Comparison of ENCODE assay signal across 9 mouse cellular contexts in genomic region chr7:4527302-4527689, GRCm38 (mm10). TPM values are rescaled to one million over a fixed set of nuclear protein-coding genes. Genes with fewer than 3 reads are reported as not detected.
DNase-seq lines count a peak whose midpoint lies in the region; ATAC-seq and TF ChIP-seq lines count a peak whose summit lies in the region.
"Had no signal": no experiment of that assay in that cellular context is flagged by ENCODE, and none has a peak within 500 bp of the region (broad histone marks: within the 10 kb centered on the region; RNA-seq: fewer than 3 reads in every experiment).

No protein-coding gene starts in this region.

- H3K36me3 ChIP-seq in liver, adult 2 months (ENCODE audit: control insufficient read depth, insufficient read depth, low read length) = no peaks in the 10 kb centered on the region
- no peaks in the 10 kb centered on the region for H3K36me3 ChIP-seq in forebrain, embryonic 10.5 days (replicated peaks)
- H3K36me3 ChIP-seq in limb, embryonic 13.5 days = no peaks in the 10 kb centered on the region
- H3K36me3 ChIP-seq in small intestine, adult 2 months (ENCODE audit: control insufficient read depth, insufficient read depth, low read length) = no peaks in the 10 kb centered on the region

- H3K4me3 ChIP-seq in liver, adult 2 months (ENCODE audit: insufficient read depth, low read depth, low read length) = 0 out of 2 replicates have a peak overlapping the region, but pooled peaks have one; percentile 10
- H3K4me3 ChIP-seq in forebrain, embryonic 10.5 days = peak overlapping the region; percentile 46
- peak overlapping the region; percentile 38 for H3K4me3 ChIP-seq in limb, embryonic 13.5 days
- H3K4me3 ChIP-seq in small intestine, adult 2 months (ENCODE audit: low read depth, low read length) = peak overlapping the region; percentile 7; the same call in 1 of the 2 replicates

- TF ChIP-seq POLR2A in liver, adult 2 months (IDR thresholded peaks at IDR 0.05; ENCODE audit: extremely low read depth, insufficient read depth, low read length) = no peak
- no peak for TF ChIP-seq POLR2A in small intestine, adult 2 months (IDR thresholded peaks at IDR 0.05; ENCODE audit: low read depth, low read length)

- no peak overlapping the region for H3K9ac ChIP-seq in liver, adult 2 months (ENCODE audit: low read depth, low read length)
- H3K9ac ChIP-seq in limb, embryonic 13.5 days = no peak overlapping the region

- TF ChIP-seq CTCF in liver, adult 2 months (IDR thresholded peaks at IDR 0.05; ENCODE audit: low read depth, low read length) = no peak
- TF ChIP-seq CTCF in small intestine, adult 2 months (IDR thresholded peaks at IDR 0.05; ENCODE audit: extremely low read depth, insufficient read length, insufficient replicate concordance, low read depth, low read length) = no peak

- no peaks in the 10 kb centered on the region for H3K27me3 ChIP-seq in liver, adult 2 months (ENCODE audit: control insufficient read depth, insufficient read depth, low read length)
- H3K27me3 ChIP-seq in forebrain, embryonic 10.5 days (ENCODE audit: poor library complexity, severe bottlenecking) = peaks cover 49% of the 10 kb centered on the region
- H3K27me3 ChIP-seq in limb, embryonic 13.5 days = 0 out of 2 replicates have a peak, but pooled peaks cover under 1% of the 10 kb centered on the region
- no peaks in the 10 kb centered on the region for H3K27me3 ChIP-seq in small intestine, adult 2 months (ENCODE audit: control insufficient read depth, insufficient read depth, low read length)

- no peaks in the 10 kb centered on the region for H3K79me2 ChIP-seq in liver, adult 2 months (ENCODE audit: control insufficient read depth, insufficient read depth, low read length)

- no peak overlapping the region for H3K27ac ChIP-seq in liver, adult 2 months (replicated peaks; ENCODE audit: insufficient read depth, low read depth, low read length)
- no peak overlapping the region for H3K27ac ChIP-seq in forebrain, embryonic 10.5 days
- H3K27ac ChIP-seq in limb, embryonic 13.5 days = no peak overlapping the region
- H3K27ac ChIP-seq in small intestine, adult 2 months (ENCODE audit: insufficient read depth, low read depth, low read length) = no peak overlapping the region

- H3K4me1 ChIP-seq in liver, adult 2 months (ENCODE audit: control insufficient read depth, insufficient read depth, low read length) = peaks cover 2% of the 10 kb centered on the region; the same call in 1 of the 2 replicates
- H3K4me1 ChIP-seq in forebrain, embryonic 10.5 days = peaks cover 32% of the 10 kb centered on the region
- H3K4me1 ChIP-seq in limb, embryonic 13.5 days = peaks cover 27% of the 10 kb centered on the region
- H3K4me1 ChIP-seq in small intestine, adult 2 months (ENCODE audit: control insufficient read depth, insufficient read depth, insufficient read length, low read length) = peaks cover 8% of the 10 kb centered on the region

- no peak for ATAC-seq in limb, embryonic 13.5 days (ENCODE audit: low FRiP score, low read depth)

- no peaks in the 10 kb centered on the region for H3K9me3 ChIP-seq in forebrain, embryonic 10.5 days
- H3K9me3 ChIP-seq in limb, embryonic 13.5 days = no peaks in the 10 kb centered on the region

- H3K4me2 ChIP-seq in limb, embryonic 13.5 days (replicated peaks) = peak overlapping the region; percentile 63

- WGBS in liver, adult 2 months = 72% methylated on average over 18 of the region's 18 CpGs
- 46% methylated on average over 18 of the region's 18 CpGs for WGBS in forebrain, embryonic 10.5 days
- 50% methylated on average over 18 of the region's 18 CpGs for WGBS in limb, embryonic 13.5 days
- WGBS in small intestine, adult 2 months = 84% methylated on average over 18 of the region's 18 CpGs

- no peak for DNase-seq in liver, adult 2 months (ENCODE audit: extremely low read depth, low read depth, low spot score)
- DNase-seq in liver = no peak
- DNase-seq in forebrain, embryonic 10.5 days (ENCODE audit: extremely low spot score, low spot score) = no peak
- no peak for DNase-seq in T-cell, adult 2 months (ENCODE audit: low spot score)
- DNase-seq in thymus, postnatal 36 days = no peak
- no peak for DNase-seq in urinary bladder, postnatal 4 days (ENCODE audit: low spot score in 2 of 2)
- DNase-seq: kidney, postnatal 14 days had no signal

RNA-seq across cellular contexts. Expression of gene Tnni3, which starts 3.3 kb away (rescaled TPM):
- 0.54 TPM in 1 of 2 replicates, not detected in the other for total RNA-seq in liver, adult 2 months (2014; rRNA removed)
- polyA plus RNA-seq in liver, adult 2 months (2012; rRNA removed) = 0.76 and 0.82 TPM in 2 replicates
- 1.8 and 1.9 TPM in 2 replicates for polyA plus RNA-seq in forebrain, embryonic 10.5 days (2016; fragmentation: Nextera tagmentation; extraction: Ambion mirVana)
- polyA plus RNA-seq in limb, embryonic 13.5 days (2015; fragmentation: Nextera tagmentation; extraction: Ambion mirVana) = 4.9 and 5.5 TPM in 2 replicates
- 0.43 and 1.4 TPM in 2 replicates for polyA plus RNA-seq in small intestine, adult 2 months (2012; rRNA removed)

RNA-seq across cellular contexts. Expression of gene Dnaaf3, which starts 5.0 kb away (rescaled TPM):
- 0.09 TPM in 1 of 2 replicates, not detected in the other for total RNA-seq in liver, adult 2 months (2014; rRNA removed)
- polyA plus RNA-seq in liver, adult 2 months (2012; rRNA removed) = 0.24 and 0.44 TPM in 2 replicates
- 2.7 and 3.2 TPM in 2 replicates for polyA plus RNA-seq in forebrain, embryonic 10.5 days (2016; fragmentation: Nextera tagmentation; extraction: Ambion mirVana)
- 3.0 and 3.3 TPM in 2 replicates for polyA plus RNA-seq in limb, embryonic 13.5 days (2015; fragmentation: Nextera tagmentation; extraction: Ambion mirVana)
- polyA plus RNA-seq in small intestine, adult 2 months (2012; rRNA removed) = 1.1 and 1.9 TPM in 2 replicates

RNA-seq across cellular contexts. Expression of gene Tnnt1, which starts 11.1 kb away (rescaled TPM):
- 1.2 and 2.9 TPM in 2 replicates for total RNA-seq in liver, adult 2 months (2014; rRNA removed)
- polyA plus RNA-seq in liver, adult 2 months (2012; rRNA removed) = 0.20 and 0.61 TPM in 2 replicates
- polyA plus RNA-seq in forebrain, embryonic 10.5 days (2016; fragmentation: Nextera tagmentation; extraction: Ambion mirVana) = 4.3 and 4.5 TPM in 2 replicates
- 298 and 309 TPM in 2 replicates for polyA plus RNA-seq in limb, embryonic 13.5 days (2015; fragmentation: Nextera tagmentation; extraction: Ambion mirVana)
- polyA plus RNA-seq in small intestine, adult 2 months (2012; rRNA removed) = 0.22 and 0.58 TPM in 2 replicates

RNA-seq across cellular contexts. Expression of gene Syt5, which starts 20.0 kb away (rescaled TPM):
- not detected in 2 replicates for total RNA-seq in liver, adult 2 months (2014; rRNA removed)
- polyA plus RNA-seq in liver, adult 2 months (2012; rRNA removed) = not detected in 2 replicates
- polyA plus RNA-seq in forebrain, embryonic 10.5 days (2016; fragmentation: Nextera tagmentation; extraction: Ambion mirVana) = 4.9 and 6.7 TPM in 2 replicates
- 5.5 and 6.0 TPM in 2 replicates for polyA plus RNA-seq in limb, embryonic 13.5 days (2015; fragmentation: Nextera tagmentation; extraction: Ambion mirVana)
- 4.6 and 9.4 TPM in 2 replicates for polyA plus RNA-seq in small intestine, adult 2 months (2012; rRNA removed)

RNA-seq across cellular contexts. Expression of gene Ppp1r12c, which starts 25.8 kb away (rescaled TPM):
- 21.2 and 21.8 TPM in 2 replicates for total RNA-seq in liver, adult 2 months (2014; rRNA removed)
- 13.4 and 22.2 TPM in 2 replicates for polyA plus RNA-seq in liver, adult 2 months (2012; rRNA removed)
- polyA plus RNA-seq in forebrain, embryonic 10.5 days (2016; fragmentation: Nextera tagmentation; extraction: Ambion mirVana) = 34.2 and 34.8 TPM in 2 replicates
- 43.8 and 50.2 TPM in 2 replicates for polyA plus RNA-seq in limb, embryonic 13.5 days (2015; fragmentation: Nextera tagmentation; extraction: Ambion mirVana)
- polyA plus RNA-seq in small intestine, adult 2 months (2012; rRNA removed) = 58.0 and 59.2 TPM in 2 replicates

Comparison
In these comparisons a context has a peak if more than half of its experiments do, and no peak if none do; other contexts are left out.
1. RNA of gene Tnnt1, which starts 11.1 kb away (polyA plus RNA-seq): 298 to 309 TPM in limb, embryonic 13.5 days; 4.3 to 4.5 TPM in forebrain, embryonic 10.5 days, 0.20 to 0.61 TPM in liver, adult 2 months and 0.22 to 0.58 TPM in small intestine, adult 2 months; every median in the first group is over 10 times any median in the second.
2. Peak in every context shown above with its lines, with median percentiles within 50 percentile points of each other: H3K4me3 ChIP-seq.